Mouse (Mus musculus): ENCODE measurements at regions not wholly inside any gene's neighbourhood (a gene's known extent, or its start where the extent isn't known, plus 50 kb on each side); places are given as distances from the start of the nearest gene placed in this dataset.

- no peak overlapping the region for H3K27ac ChIP-seq (ENCODE audit: low read depth)
- H3K9me3 ChIP-seq (replicated peaks; ENCODE audit: control insufficient read depth, low read length) = no peaks in the 10 kb centered on the region
- no peak overlapping the region for H3K4me2 ChIP-seq (ENCODE audit: low read depth, low read length)
- 72% methylated on average over 7 of the region's 7 CpGs for WGBS
- H3K36me3 ChIP-seq (replicated peaks; ENCODE audit: control insufficient read depth, insufficient read depth, low read length) = no peaks in the 10 kb centered on the region
- no peaks in the 10 kb centered on the region for H3K4me1 ChIP-seq (ENCODE audit: control insufficient read depth, insufficient read depth)
- H3K9ac ChIP-seq (replicated peaks; ENCODE audit: low read depth, low read length) = no peak overlapping the region
- H3K27me3 ChIP-seq (ENCODE audit: control insufficient read depth, insufficient read depth, low read length) = no peaks in the 10 kb centered on the region
- TF ChIP-seq EP300 (IDR thresholded peaks at IDR 0.05; ENCODE audit: low read depth) = no peak
- no peak for TF ChIP-seq CTCF (IDR thresholded peaks at IDR 0.05; ENCODE audit: low read depth)
- H3K4me3 ChIP-seq (ENCODE audit: low read depth, low read length) = no peak overlapping the region
- DNase-seq (ENCODE audit: low spot score) (no peak), ATAC-seq (ENCODE audit: insufficient read depth, low read depth) (no peak)
Observed at GRCm38 (mm10) chr3:136455651-136456470, 130.0 kb upstream of the Bank1 start.

- 90% methylated on average over 3 of the region's 3 CpGs for WGBS
Observed at GRCm38 (mm10) chr3:136454967-136455366, 129.1 kb upstream of the Bank1 start.

GRCm38 (mm10) chr3:136450986-136451774, 125.3 kb upstream of the Bank1 start:
- Histone ChIP-seq H3K4me1 (ENCODE audit: control insufficient read depth, insufficient read depth) (no peaks in the 10 kb centered on the region), H3K4me2 (ENCODE audit: low read depth, low read length) (no peak overlapping the region), H3K27me3 (ENCODE audit: control insufficient read depth, insufficient read depth, low read length) (no peaks in the 10 kb centered on the region), H3K36me3 (replicated peaks; ENCODE audit: control insufficient read depth, insufficient read depth, low read length) (no peaks in the 10 kb centered on the region), H3K9me3 (replicated peaks; ENCODE audit: control insufficient read depth, low read length) (no peaks in the 10 kb centered on the region), H3K27ac (ENCODE audit: low read depth) (no peak overlapping the region), H3K4me3 (ENCODE audit: low read depth, low read length) (no peak overlapping the region), H3K9ac (replicated peaks; ENCODE audit: low read depth, low read length) (no peak overlapping the region)
- TF ChIP-seq CTCF (IDR thresholded peaks at IDR 0.05; ENCODE audit: low read depth) (no peak), EP300 (IDR thresholded peaks at IDR 0.05; ENCODE audit: low read depth) (no peak)
- WGBS = 67% methylated on average over 9 of the region's 9 CpGs
- DNase-seq (ENCODE audit: low spot score) (no peak), ATAC-seq (ENCODE audit: insufficient read depth, low read depth) (no peak)

More at GRCm38 (mm10) chr3:136454967-136455366, 129.1 kb upstream of the Bank1 start:
- TF ChIP-seq EP300 (IDR thresholded peaks at IDR 0.05; ENCODE audit: low read depth) (no peak), CTCF (IDR thresholded peaks at IDR 0.05; ENCODE audit: low read depth) (no peak)
- Histone ChIP-seq H3K27ac (ENCODE audit: low read depth) (no peak overlapping the region), H3K9ac (replicated peaks; ENCODE audit: low read depth, low read length) (no peak overlapping the region), H3K4me1 (ENCODE audit: control insufficient read depth, insufficient read depth) (no peaks in the 10 kb centered on the region), H3K27me3 (ENCODE audit: control insufficient read depth, insufficient read depth, low read length) (no peaks in the 10 kb centered on the region), H3K4me3 (ENCODE audit: low read depth, low read length) (no peak overlapping the region), H3K36me3 (replicated peaks; ENCODE audit: control insufficient read depth, insufficient read depth, low read length) (no peaks in the 10 kb centered on the region), H3K9me3 (replicated peaks; ENCODE audit: control insufficient read depth, low read length) (no peaks in the 10 kb centered on the region), H3K4me2 (ENCODE audit: low read depth, low read length) (no peak overlapping the region)
- ATAC-seq (ENCODE audit: insufficient read depth, low read depth) (no peak), DNase-seq (ENCODE audit: low spot score) (no peak)

- Histone ChIP-seq H3K9me3 (replicated peaks; ENCODE audit: control insufficient read depth, low read length) (no peaks in the 10 kb centered on the region), H3K4me2 (ENCODE audit: low read depth, low read length) (no peak overlapping the region), H3K4me1 (ENCODE audit: control insufficient read depth, insufficient read depth) (no peaks in the 10 kb centered on the region), H3K27ac (ENCODE audit: low read depth) (no peak overlapping the region), H3K4me3 (ENCODE audit: low read depth, low read length) (no peak overlapping the region), H3K27me3 (ENCODE audit: control insufficient read depth, insufficient read depth, low read length) (no peaks in the 10 kb centered on the region), H3K36me3 (replicated peaks; ENCODE audit: control insufficient read depth, insufficient read depth, low read length) (no peaks in the 10 kb centered on the region), H3K9ac (replicated peaks; ENCODE audit: low read depth, low read length) (no peak overlapping the region)
- DNase-seq (ENCODE audit: low spot score) (no peak), ATAC-seq (ENCODE audit: insufficient read depth, low read depth) (no peak)
- 73% methylated on average over 2 of the region's 2 CpGs for WGBS
- TF ChIP-seq EP300 (IDR thresholded peaks at IDR 0.05; ENCODE audit: low read depth) (no peak), CTCF (IDR thresholded peaks at IDR 0.05; ENCODE audit: low read depth) (no peak)
Observed at GRCm38 (mm10) chr3:136450361-136450895, 124.6 kb upstream of the Bank1 start.

- ATAC-seq (ENCODE audit: insufficient read depth, low read depth) (no peak), DNase-seq (ENCODE audit: low spot score) (no peak)
- H3K27me3 ChIP-seq (ENCODE audit: control insufficient read depth, insufficient read depth, low read length) = no peaks in the 10 kb centered on the region
- no peak overlapping the region for H3K27ac ChIP-seq (ENCODE audit: low read depth)
- WGBS = 72% methylated on average over 4 of the region's 4 CpGs
- H3K9ac ChIP-seq (replicated peaks; ENCODE audit: low read depth, low read length) = no peak overlapping the region
- no peaks in the 10 kb centered on the region for H3K36me3 ChIP-seq (replicated peaks; ENCODE audit: control insufficient read depth, insufficient read depth, low read length)
- TF ChIP-seq CTCF (IDR thresholded peaks at IDR 0.05; ENCODE audit: low read depth) = no peak
- no peak for TF ChIP-seq EP300 (IDR thresholded peaks at IDR 0.05; ENCODE audit: low read depth)
- no peaks in the 10 kb centered on the region for H3K4me1 ChIP-seq (ENCODE audit: control insufficient read depth, insufficient read depth)
- no peak overlapping the region for H3K4me3 ChIP-seq (ENCODE audit: low read depth, low read length)
- no peaks in the 10 kb centered on the region for H3K9me3 ChIP-seq (replicated peaks; ENCODE audit: control insufficient read depth, low read length)
- no peak overlapping the region for H3K4me2 ChIP-seq (ENCODE audit: low read depth, low read length)
Observed at GRCm38 (mm10) chr3:136449364-136449763, 123.5 kb upstream of the Bank1 start.
